Mouse (Mus musculus) B cell, adult 62 days (primary cell): Measurements from ENCODE around the gene Ppil4. TPM values are rescaled to one million over a fixed set of nuclear protein-coding genes. Genes with fewer than 3 reads are reported as not detected.

ENCODE experiments used
- total RNA-seq: library from RNA; stranded (reverse); gene quantifications from 4 replicates; pipeline ENCODE4 v1.2.4, GENCODE M21; 2023

Gene Ppil4
- total RNA-seq = 76.5 to 83.2 TPM (median 81.5 TPM) in 4 replicates

DNA sequence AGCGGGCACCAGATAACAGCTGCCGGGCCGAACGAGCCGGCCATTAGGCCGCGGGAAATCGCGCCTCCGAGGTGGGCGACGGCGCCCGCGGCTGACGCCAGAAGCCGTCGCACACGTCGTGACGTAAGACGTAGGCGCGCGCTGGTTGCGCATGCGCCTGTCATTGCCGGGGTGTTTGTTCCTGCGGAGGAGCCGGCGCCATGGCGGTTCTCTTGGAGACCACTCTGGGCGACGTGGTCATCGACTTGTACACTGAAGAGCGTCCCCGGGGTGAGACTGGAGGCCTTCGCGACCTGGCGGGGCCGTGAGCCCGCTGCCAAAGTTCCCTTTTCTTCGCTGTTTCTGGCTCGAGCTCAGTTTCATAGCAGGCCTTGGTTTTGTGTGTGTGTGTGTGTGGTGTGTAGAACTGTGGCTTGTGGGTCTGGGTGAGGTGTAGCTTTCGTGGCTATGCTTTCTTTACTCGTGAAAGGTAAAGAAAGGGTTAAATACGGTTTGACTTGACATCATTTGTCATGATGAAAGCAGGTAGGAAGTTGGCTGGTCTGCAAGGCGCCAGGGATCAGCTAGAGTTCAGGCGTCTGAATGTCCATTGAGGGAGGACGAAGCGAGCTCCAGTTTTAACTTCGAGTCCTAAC is at the start of gene Ppil4, which contains the start of gene Ginm1:
Gene Ppil4 (plus strand): TSS at position 141 of the 635 bp plus-strand sequence.
Gene Ginm1 (minus strand): TSS at position 74 of the 635 bp plus-strand sequence.

DNA sequence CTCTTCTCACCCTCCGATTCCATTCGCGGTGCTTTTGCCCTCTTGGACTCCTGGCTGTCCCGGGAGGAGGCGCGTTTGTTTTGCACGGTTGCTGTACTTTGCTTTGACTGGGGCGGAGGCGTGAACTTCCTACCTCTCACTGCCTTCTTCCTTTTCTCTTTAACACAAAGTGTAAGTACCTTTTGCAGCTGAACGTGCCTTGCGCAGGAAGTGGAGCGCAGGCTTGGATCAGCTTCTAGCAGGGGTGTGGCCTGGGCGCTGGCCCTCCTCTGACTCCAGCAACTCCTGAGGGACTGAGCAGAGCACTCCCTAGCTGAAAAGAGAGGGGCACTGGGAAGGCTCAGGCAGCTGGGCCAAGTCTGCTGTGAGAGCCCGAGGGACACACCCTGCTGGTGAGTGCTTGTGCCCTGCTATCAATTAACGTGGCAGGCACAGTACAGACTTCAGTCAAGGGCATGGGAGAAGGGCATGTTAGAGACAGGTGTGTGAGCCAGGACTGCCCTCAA is 39.5 kb downstream of the Ppil4 start, which contains the start of gene Zc3h12d:
Gene Zc3h12d (plus strand): TSS at position 300 of the 506 bp plus-strand sequence.

Other genes with a start within 250 kb of the Ppil4 start
- 0.56 to 2.3 TPM (median 0.64 TPM) in 4 replicates for gene Lrp11, start 203.1 kb upstream of the Ppil4 start, total RNA-seq
- 9.5 to 10.7 TPM (median 10.0 TPM) in 4 replicates for gene Nup43, start 125.4 kb upstream of the Ppil4 start, total RNA-seq
- 48.6 to 60.5 TPM (median 56.8 TPM) in 4 replicates for gene Pcmt1, start 111.8 kb upstream of the Ppil4 start, total RNA-seq
- gene Lats1, start 111.7 kb upstream of the Ppil4 start, total RNA-seq = 41.9 to 44.2 TPM (median 42.3 TPM) in 4 replicates
- 38.8 to 45.9 TPM (median 40.0 TPM) in 4 replicates for gene Katna1, start 66.9 kb upstream of the Ppil4 start, total RNA-seq
- gene Ginm1, start 67 bp upstream of the Ppil4 start, total RNA-seq = 46.2 to 58.8 TPM (median 50.4 TPM) in 4 replicates
- gene Zc3h12d, start 39.6 kb downstream of the Ppil4 start, total RNA-seq = 43.1 to 47.4 TPM (median 45.6 TPM) in 4 replicates
- gene Tab2, start 163.3 kb downstream of the Ppil4 start, total RNA-seq = 111 to 120 TPM (median 111 TPM) in 4 replicates